Mouse (Mus musculus): ENCODE measurements around the gene Ube2h. TPM values are rescaled to one million over a fixed set of nuclear protein-coding genes. Genes with fewer than 3 reads are reported as not detected.
A peak's percentile ranks its signal among the peaks of the same experiment; 100 is the strongest.

Ube2h gene
- polyA plus RNA-seq, 1 experiment from 2014 or later: 61.0 TPM

GRCm38 (mm10) chr6:30236564-30236963 lies 67.8 kb downstream of the Ube2h start:
- 92% methylated on average over 1 of the region's 1 CpGs for WGBS

GRCm38 (mm10) chr6:30231758-30232293 lies 72.5 kb downstream of the Ube2h start:
- H3K9ac ChIP-seq: no peak overlapping the region
- 93% methylated on average over 4 of the region's 4 CpGs for WGBS
- H3K27ac ChIP-seq: no peak overlapping the region
- H3K4me3 ChIP-seq: no peak overlapping the region
- peaks cover 15% of the 10 kb centered on the region for H3K36me3 ChIP-seq
- no peaks in the 10 kb centered on the region for H3K4me1 ChIP-seq (replicated peaks)
- H3K9me3 ChIP-seq: no peaks in the 10 kb centered on the region
- no peak overlapping the region for H3K4me2 ChIP-seq
- H3K27me3 ChIP-seq: no peaks in the 10 kb centered on the region
- ATAC-seq (ENCODE audit: low FRiP score): no peak

More at GRCm38 (mm10) chr6:30236564-30236963, 67.8 kb downstream of the Ube2h start:
- Histone ChIP-seq H3K27ac (no peak overlapping the region), H3K4me1 (replicated peaks) (no peaks in the 10 kb centered on the region), H3K4me2 (no peak overlapping the region), H3K9ac (no peak overlapping the region), H3K36me3 (peaks cover 39% of the 10 kb centered on the region), H3K4me3 (no peak overlapping the region), H3K9me3 (no peaks in the 10 kb centered on the region), H3K27me3 (no peaks in the 10 kb centered on the region)
- no peak for ATAC-seq (ENCODE audit: low FRiP score)

GRCm38 (mm10) chr6:30230246-30230645 lies 74.1 kb downstream of the Ube2h start:
- no peak overlapping the region for H3K4me3 ChIP-seq
- ATAC-seq (ENCODE audit: low FRiP score): no peak
- H3K4me1 ChIP-seq (replicated peaks): no peaks in the 10 kb centered on the region
- 94% methylated on average over 7 of the region's 7 CpGs for WGBS
- H3K4me2 ChIP-seq: no peak overlapping the region
- no peaks in the 10 kb centered on the region for H3K27me3 ChIP-seq
- no peak overlapping the region for H3K27ac ChIP-seq
- no peaks in the 10 kb centered on the region for H3K9me3 ChIP-seq
- peaks cover 15% of the 10 kb centered on the region for H3K36me3 ChIP-seq
- H3K9ac ChIP-seq: no peak overlapping the region

- no peaks in the 10 kb centered on the region for H3K27me3 ChIP-seq
- H3K4me2 ChIP-seq: no peak overlapping the region
- no peak overlapping the region for H3K9ac ChIP-seq
- no peak for ATAC-seq (ENCODE audit: low FRiP score)
- H3K27ac ChIP-seq: no peak overlapping the region
- no peak overlapping the region for H3K4me3 ChIP-seq
- WGBS: 91% methylated on average over 2 of the region's 2 CpGs
- H3K4me1 ChIP-seq (replicated peaks): no peaks in the 10 kb centered on the region
- H3K36me3 ChIP-seq: peaks cover 15% of the 10 kb centered on the region
- no peaks in the 10 kb centered on the region for H3K9me3 ChIP-seq
Measured at GRCm38 (mm10) chr6:30228921-30229320, 75.4 kb downstream of the Ube2h start.

DNA sequence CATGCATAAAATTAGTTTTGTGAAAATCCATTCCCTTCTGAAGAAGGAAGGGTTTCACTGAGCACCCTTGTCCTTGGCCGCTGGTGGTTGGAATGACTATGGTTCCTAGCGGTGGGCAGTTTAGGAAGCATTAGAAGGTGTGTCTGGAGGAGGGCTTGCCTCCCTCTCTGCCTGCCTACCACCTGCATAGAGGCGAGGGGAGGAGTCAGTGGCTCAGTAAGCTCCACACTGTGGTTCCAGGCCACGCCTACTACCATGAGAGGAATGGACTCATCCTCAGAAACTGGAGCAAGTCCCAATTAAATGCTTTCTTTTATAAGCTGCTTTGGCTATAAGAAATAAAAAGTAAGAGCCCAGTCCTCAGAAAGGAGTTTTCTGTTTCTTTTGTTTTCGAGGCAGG lies 76.0 kb downstream of the Ube2h start:
- Histone ChIP-seq H3K4me2 (no peak overlapping the region), H3K9ac (no peak overlapping the region), H3K4me3 (no peak overlapping the region), H3K27ac (no peak overlapping the region), H3K9me3 (no peaks in the 10 kb centered on the region), H3K36me3 (peaks cover 12% of the 10 kb centered on the region; the same call in 1 of the 2 replicates), H3K27me3 (no peaks in the 10 kb centered on the region), H3K4me1 (replicated peaks) (no peaks in the 10 kb centered on the region)
- 69% methylated on average over 5 of the region's 5 CpGs for WGBS
- ATAC-seq (ENCODE audit: low FRiP score): no peak

- Histone ChIP-seq H3K36me3 (peaks cover 6% of the 10 kb centered on the region; the same call in 1 of the 2 replicates), H3K4me1 (replicated peaks) (no peaks in the 10 kb centered on the region), H3K9ac (no peak overlapping the region), H3K27ac (no peak overlapping the region), H3K4me2 (no peak overlapping the region), H3K27me3 (no peaks in the 10 kb centered on the region), H3K4me3 (no peak overlapping the region), H3K9me3 (no peaks in the 10 kb centered on the region)
- ATAC-seq (ENCODE audit: low FRiP score): no peak
- WGBS: 87% methylated on average over 7 of the region's 7 CpGs
Measured at GRCm38 (mm10) chr6:30226971-30227700, 77.2 kb downstream of the Ube2h start.

DNA sequence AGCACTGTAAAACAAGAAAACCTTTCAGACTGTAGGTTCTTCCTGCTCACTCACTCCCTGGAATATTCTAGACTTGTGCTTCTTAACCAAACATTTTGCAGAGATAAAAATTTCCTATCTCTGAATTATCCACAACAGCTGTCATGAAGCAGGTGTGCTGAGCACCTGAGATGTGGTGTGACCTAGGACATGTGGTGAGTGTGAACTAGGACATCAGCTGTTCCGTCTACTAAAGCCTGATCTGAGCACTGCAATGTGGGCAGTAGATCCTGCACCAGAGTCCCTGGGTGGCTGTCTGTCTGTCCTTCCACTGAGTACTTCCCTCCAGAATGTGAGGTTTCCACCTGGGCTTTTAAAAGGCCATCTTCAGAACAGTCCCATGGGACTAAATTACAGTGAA lies 79.6 kb downstream of the Ube2h start:
- H3K4me1 ChIP-seq (replicated peaks): no peaks in the 10 kb centered on the region
- no peak for ATAC-seq (ENCODE audit: low FRiP score)
- H3K36me3 ChIP-seq: peaks cover 19% of the 10 kb centered on the region
- H3K4me3 ChIP-seq: no peak overlapping the region
- H3K9me3 ChIP-seq: no peaks in the 10 kb centered on the region
- WGBS: 100% methylated on average over 1 of the region's 1 CpGs
- H3K27ac ChIP-seq: no peak overlapping the region
- H3K4me2 ChIP-seq: no peak overlapping the region
- no peaks in the 10 kb centered on the region for H3K27me3 ChIP-seq
- H3K9ac ChIP-seq: no peak overlapping the region

DNA sequence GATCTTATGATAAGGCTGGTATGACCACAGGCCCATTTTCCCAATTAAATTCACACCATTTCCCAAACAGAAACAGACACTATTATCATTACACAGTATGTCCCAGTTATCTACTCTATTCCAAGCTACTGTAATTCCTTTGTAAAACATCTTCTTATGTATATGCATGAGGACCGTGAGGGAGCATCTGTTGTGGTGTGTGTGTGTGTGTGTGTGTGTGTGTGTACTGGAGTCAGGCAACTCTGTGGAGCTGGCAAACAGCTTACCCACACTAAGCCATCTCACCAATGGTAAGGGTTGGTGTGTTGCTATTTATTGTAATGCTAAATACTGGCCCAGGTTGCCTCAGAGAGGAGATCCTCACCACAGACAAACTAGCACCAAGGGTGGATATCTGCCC lies 82.0 kb downstream of the Ube2h start:
- Histone ChIP-seq H3K9me3 (no peaks in the 10 kb centered on the region), H3K4me2 (no peak overlapping the region), H3K27me3 (no peaks in the 10 kb centered on the region), H3K4me1 (replicated peaks) (no peaks in the 10 kb centered on the region), H3K4me3 (no peak overlapping the region), H3K9ac (no peak overlapping the region), H3K27ac (no peak overlapping the region), H3K36me3 (peaks cover 38% of the 10 kb centered on the region)
- no peak for ATAC-seq (ENCODE audit: low FRiP score)
- WGBS: 60% methylated on average over 1 of the region's 1 CpGs

- 95% methylated on average over 3 of the region's 3 CpGs for WGBS
- peaks cover 47% of the 10 kb centered on the region for H3K36me3 ChIP-seq
Measured at GRCm38 (mm10) chr6:30217581-30217980, 86.8 kb downstream of the Ube2h start.

GRCm38 (mm10) chr6:30212468-30212867 lies 91.9 kb downstream of the Ube2h start:
- WGBS: 96% methylated on average over 8 of the region's 8 CpGs
- H3K4me3 ChIP-seq: no peak overlapping the region

More at GRCm38 (mm10) chr6:30217581-30217980, 86.8 kb downstream of the Ube2h start:
- Histone ChIP-seq H3K4me2 (no peak overlapping the region), H3K27me3 (no peaks in the 10 kb centered on the region), H3K9ac (no peak overlapping the region), H3K4me1 (replicated peaks) (no peaks in the 10 kb centered on the region), H3K4me3 (no peak overlapping the region), H3K27ac (no peak overlapping the region), H3K9me3 (no peaks in the 10 kb centered on the region)
- ATAC-seq (ENCODE audit: low FRiP score): no peak

GRCm38 (mm10) chr6:30211641-30212455 lies 92.5 kb downstream of the Ube2h start:
- H3K9ac ChIP-seq: peak overlapping the region; percentile 10; the same call in 1 of the 2 replicates
- ATAC-seq (ENCODE audit: low FRiP score): no peak

More at GRCm38 (mm10) chr6:30212468-30212867, 91.9 kb downstream of the Ube2h start:
- no peak for ATAC-seq (ENCODE audit: low FRiP score)
- Histone ChIP-seq H3K9me3 (no peaks in the 10 kb centered on the region), H3K4me1 (replicated peaks) (no peaks in the 10 kb centered on the region), H3K27ac (no peak overlapping the region), H3K4me2 (no peak overlapping the region), H3K9ac (no peak overlapping the region; the same call in 1 of the 2 replicates), H3K36me3 (peaks cover 24% of the 10 kb centered on the region), H3K27me3 (no peaks in the 10 kb centered on the region)

GRCm38 (mm10) chr6:30210788-30211187 lies 93.6 kb downstream of the Ube2h start:
- H3K36me3 ChIP-seq: peaks cover 21% of the 10 kb centered on the region
- H3K4me3 ChIP-seq: no peak overlapping the region
- peaks cover under 1% of the 10 kb centered on the region; the same call in 1 of the 2 replicates for H3K4me1 ChIP-seq (replicated peaks)
- H3K27me3 ChIP-seq: no peaks in the 10 kb centered on the region
- H3K4me2 ChIP-seq: no peak overlapping the region
- WGBS: 38% methylated on average over 5 of the region's 5 CpGs
- H3K27ac ChIP-seq: no peak overlapping the region
- ATAC-seq (ENCODE audit: low FRiP score): no peak; the same call in 1 of the 2 replicates
- H3K9me3 ChIP-seq: no peaks in the 10 kb centered on the region
- H3K9ac ChIP-seq: no peak overlapping the region

More at GRCm38 (mm10) chr6:30211641-30212455, 92.5 kb downstream of the Ube2h start:
- Histone ChIP-seq H3K9me3 (no peaks in the 10 kb centered on the region), H3K27ac (no peak overlapping the region; the same call in 1 of the 2 replicates), H3K36me3 (peaks cover 24% of the 10 kb centered on the region), H3K27me3 (no peaks in the 10 kb centered on the region), H3K4me1 (replicated peaks) (no peaks in the 10 kb centered on the region), H3K4me3 (no peak overlapping the region), H3K4me2 (no peak overlapping the region)
- WGBS: 81% methylated on average over 16 of the region's 16 CpGs
